Mouse (Mus musculus) neural tube, embryonic 12.5 days (tissue): Measurements from ENCODE around the gene Tead1. TPM values are rescaled to one million over a fixed set of nuclear protein-coding genes. Genes with fewer than 3 reads are reported as not detected.

Experiments
- microRNA-seq: library from miRNA; unstranded; fragments of <30 nt; microRNA quantifications from one replicate; pipeline ENCODE4, GENCODE M21; 2017
- polyA plus RNA-seq: library from polyadenylated mRNA; unstranded; fragments of >200 nt; fragmentation: Nextera tagmentation; extraction: Ambion mirVana; gene quantifications from 2 replicates; pipeline ENCODE4 v1.2.1, GENCODE M21; 2016

The Tead1 gene
- polyA plus RNA-seq, 1 experiment from 2014 or later = 20.9 TPM

Small RNAs within 50 kb of the gene (microRNA-seq; reads per million reads assigned to microRNA genes)
- not detected for gene Gm44462
